Mouse (Mus musculus): Measurements from ENCODE around the gene Polr3g.

GRCm38 (mm10) chr13:81642491-81643149, 68.2 kb downstream of the Polr3g start:
- no peak for TF ChIP-seq POLR2A (IDR thresholded peaks at IDR 0.05; ENCODE audit: low read depth, low read length)
- TF ChIP-seq CTCF (IDR thresholded peaks at IDR 0.05; ENCODE audit: extremely low read depth, insufficient read depth, insufficient read length, insufficient replicate concordance): no peak

All from spleen, adult 2 months (tissue).